Mouse (Mus musculus) erythroblast, embryonic 14.5 days (primary cell): ENCODE results near the gene Zfp800. TPM values are rescaled to one million over a fixed set of nuclear protein-coding genes. Genes with fewer than 3 reads are reported as not detected.

Source experiments
- H3K27me3 ChIP-seq: 2 replicates; pipeline ENCODE4 v1.6.1; 2012; ENCODE audit warnings: inconsistent platforms; ENCODE audit not compliant: control insufficient read depth
- H3K36me3 ChIP-seq: 2 replicates; pipeline ENCODE4 v1.6.1; 2012; ENCODE audit warnings: mild to moderate bottlenecking, inconsistent platforms; ENCODE audit not compliant: control insufficient read depth
- H3K4me1 ChIP-seq: 2 replicates; pipeline ENCODE4 v1.6.1; 2012; ENCODE audit warnings: inconsistent platforms; ENCODE audit not compliant: control insufficient read depth
- H3K4me3 ChIP-seq: replicated peaks from 2 replicates; pipeline ENCODE3; 2012; ENCODE audit warnings: moderate library complexity, mild to moderate bottlenecking, inconsistent platforms
- H3K9me3 ChIP-seq: 2 replicates; pipeline ENCODE4 v1.6.1; 2012; ENCODE audit warnings: low read length, inconsistent platforms, mixed read lengths; ENCODE audit not compliant: control insufficient read depth
- GATA1 ChIP-seq: IDR thresholded peaks from 2 replicates; pipeline ENCODE4 v1.6.1; 2012; ENCODE audit warnings: low read length, inconsistent platforms, mixed read lengths
- TAL1 ChIP-seq: IDR thresholded peaks from 3 replicates; pipeline ENCODE4 v1.6.1; 2012; ENCODE audit warnings: low read length, inconsistent platforms, mixed read lengths
- polyA plus RNA-seq: library from polyadenylated mRNA; stranded (reverse); fragments of >175 nt; gene quantifications from 2 replicates; pipeline ENCODE4 v1.2.3, GENCODE M21; 2012

Gene Zfp800
- polyA plus RNA-seq, 1 experiment = 1.7 TPM

DNA sequence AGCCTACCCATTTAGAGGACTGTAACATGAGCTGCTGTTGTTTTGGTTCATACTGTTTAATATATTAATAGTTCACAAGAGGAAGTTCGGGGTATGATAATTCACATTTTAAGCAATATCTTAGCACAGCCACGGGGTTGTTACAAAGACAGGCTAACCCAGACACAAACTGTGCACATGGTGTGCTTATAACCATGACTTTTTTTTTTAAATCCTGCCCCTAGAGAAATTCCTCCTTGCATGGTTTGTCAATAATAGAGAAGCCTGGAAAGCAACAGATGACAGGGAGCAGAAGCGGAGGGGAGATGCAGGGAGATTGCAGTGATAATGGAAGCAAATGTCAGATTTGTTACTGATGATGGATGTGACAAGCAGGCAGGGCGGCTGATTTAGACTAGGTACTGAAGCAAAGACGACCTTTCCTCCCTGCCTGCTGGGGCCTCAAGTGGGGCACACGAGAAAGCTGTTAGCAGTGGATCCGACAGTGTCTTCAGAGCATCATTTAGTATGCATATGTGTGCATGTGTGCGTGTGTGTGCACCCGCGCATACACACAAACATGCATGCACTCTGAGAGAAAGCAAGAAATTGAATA, 68.7 kb downstream of the Zfp800 start:
- H3K4me3 ChIP-seq = no peak overlapping the region
- H3K27me3 ChIP-seq = no peaks in the 10 kb centered on the region
- H3K36me3 ChIP-seq = no peaks in the 10 kb centered on the region
- no peaks in the 10 kb centered on the region for H3K4me1 ChIP-seq
- no peaks in the 10 kb centered on the region; the same call in 1 of the 2 replicates for H3K9me3 ChIP-seq
- no peak for TF ChIP-seq TAL1
- TF ChIP-seq GATA1 = no peak

DNA sequence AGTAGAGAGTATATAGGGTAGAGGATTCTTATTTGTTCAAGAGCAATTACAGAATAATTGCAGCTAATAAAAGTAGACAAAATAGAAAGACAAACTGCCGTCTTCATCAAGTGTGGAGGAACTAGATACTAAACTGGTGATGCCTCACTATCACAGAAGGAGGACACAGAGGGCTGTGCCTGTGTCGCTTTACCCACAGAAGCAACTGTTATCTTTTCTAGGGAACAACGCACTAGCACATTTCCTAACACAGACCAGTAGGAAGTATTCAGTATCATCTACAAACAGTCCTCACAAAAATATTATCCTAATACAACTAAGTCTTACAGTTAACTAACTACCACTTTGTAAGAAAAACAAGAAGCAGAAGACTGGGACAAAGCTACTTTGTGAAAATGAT, 71.1 kb downstream of the Zfp800 start:
- no peaks in the 10 kb centered on the region; the same call in 1 of the 2 replicates for H3K9me3 ChIP-seq
- no peaks in the 10 kb centered on the region for H3K27me3 ChIP-seq
- H3K4me3 ChIP-seq = no peak overlapping the region
- TF ChIP-seq GATA1 (no peak), TAL1 (no peak)
- H3K36me3 ChIP-seq = no peaks in the 10 kb centered on the region
- no peaks in the 10 kb centered on the region for H3K4me1 ChIP-seq

DNA sequence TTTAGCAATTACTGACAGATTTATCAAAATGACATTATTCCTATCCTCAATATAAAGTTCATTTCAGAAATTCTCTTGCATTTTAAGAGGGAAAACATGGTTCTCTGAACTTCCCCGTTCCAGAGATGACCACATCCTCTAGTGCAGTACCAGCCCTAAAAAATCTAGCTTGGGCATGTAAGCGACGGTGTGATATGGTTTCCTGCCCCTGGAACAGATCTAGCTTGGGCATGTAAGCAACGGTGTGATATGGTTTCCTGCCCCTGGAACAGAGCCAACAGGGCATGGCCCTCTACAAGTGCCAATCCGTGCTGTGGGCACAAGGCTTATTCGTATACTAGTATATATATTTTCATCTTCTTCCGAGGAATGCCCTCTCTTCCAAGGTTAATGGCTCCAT, 75.4 kb downstream of the Zfp800 start:
- Histone ChIP-seq H3K4me1 (no peaks in the 10 kb centered on the region), H3K27me3 (no peaks in the 10 kb centered on the region), H3K36me3 (no peaks in the 10 kb centered on the region), H3K4me3 (no peak overlapping the region), H3K9me3 (no peaks in the 10 kb centered on the region)
- no peak for TF ChIP-seq TAL1

DNA sequence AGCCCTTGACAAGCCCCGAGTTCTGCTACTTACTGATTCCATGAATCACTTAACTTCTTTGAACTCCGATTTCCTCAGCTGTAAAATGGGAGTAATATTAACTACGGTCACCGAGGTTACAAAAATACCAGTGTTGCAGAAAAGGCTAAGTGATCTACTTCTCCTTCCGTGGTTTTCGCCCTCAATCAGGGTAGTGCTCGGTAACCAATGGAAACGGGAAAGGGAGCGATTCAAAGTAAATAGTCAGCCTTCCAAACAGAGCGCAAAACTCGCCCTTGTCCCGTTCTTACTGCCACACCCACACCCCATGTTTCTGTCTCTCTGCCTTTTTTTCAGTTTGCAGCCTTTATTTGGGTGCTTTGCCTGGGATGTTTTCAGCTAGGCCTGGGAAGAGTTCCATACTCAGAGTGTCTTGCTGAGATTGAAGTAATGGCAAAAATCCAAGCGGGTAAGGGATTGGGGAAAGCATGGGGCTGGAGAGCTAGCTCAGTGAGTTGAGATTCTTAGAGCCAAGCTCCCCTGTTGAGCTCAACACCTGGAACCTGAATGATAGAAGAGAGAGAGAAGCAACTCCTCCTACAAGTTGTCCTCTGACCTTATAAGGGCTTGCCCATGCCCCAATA, 78.0 kb downstream of the Zfp800 start:
- Histone ChIP-seq H3K4me3 (no peak overlapping the region), H3K27me3 (no peaks in the 10 kb centered on the region), H3K9me3 (no peaks in the 10 kb centered on the region), H3K4me1 (no peaks in the 10 kb centered on the region), H3K36me3 (no peaks in the 10 kb centered on the region)
- TF ChIP-seq GATA1 (no peak), TAL1 (no peak)

DNA sequence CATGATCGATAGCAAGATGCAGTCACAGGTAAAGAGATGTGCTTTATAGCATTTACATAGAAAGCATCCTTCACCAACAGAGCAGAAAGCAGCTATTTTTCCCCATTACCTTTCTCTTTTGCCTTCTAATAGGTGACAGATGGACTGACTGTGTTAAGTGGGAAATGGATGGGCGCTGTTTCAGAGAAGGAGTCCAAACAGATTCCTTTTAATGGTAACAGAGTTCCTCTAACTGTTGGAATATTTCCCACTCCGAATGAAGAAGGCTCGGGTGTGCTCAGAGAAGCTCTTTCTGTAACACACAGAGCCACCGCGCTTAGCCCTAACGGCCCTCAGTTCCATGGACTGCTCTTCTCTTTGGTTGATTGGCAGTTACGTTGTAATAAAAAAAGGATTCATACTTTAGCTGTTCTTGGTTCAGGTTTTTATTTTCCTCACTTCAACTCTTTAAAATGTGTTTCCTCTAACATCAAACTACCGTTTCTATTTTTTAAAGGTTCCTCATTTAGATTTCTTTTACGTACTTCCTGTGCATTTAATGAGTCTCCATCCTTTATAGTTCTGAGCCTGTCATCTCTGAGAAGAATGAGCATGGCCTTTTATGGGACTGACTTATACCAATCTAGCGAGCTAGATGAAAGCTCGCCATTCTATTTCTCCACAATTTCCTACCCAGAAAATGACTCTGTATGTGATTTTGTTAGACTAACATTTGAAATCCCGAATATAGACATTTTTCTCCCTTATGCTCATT, 78.8 kb downstream of the Zfp800 start:
- no peaks in the 10 kb centered on the region for H3K36me3 ChIP-seq
- H3K4me3 ChIP-seq = no peak overlapping the region
- no peaks in the 10 kb centered on the region for H3K9me3 ChIP-seq
- H3K4me1 ChIP-seq = no peaks in the 10 kb centered on the region
- no peaks in the 10 kb centered on the region for H3K27me3 ChIP-seq
- TF ChIP-seq GATA1 (no peak), TAL1 (no peak)

DNA sequence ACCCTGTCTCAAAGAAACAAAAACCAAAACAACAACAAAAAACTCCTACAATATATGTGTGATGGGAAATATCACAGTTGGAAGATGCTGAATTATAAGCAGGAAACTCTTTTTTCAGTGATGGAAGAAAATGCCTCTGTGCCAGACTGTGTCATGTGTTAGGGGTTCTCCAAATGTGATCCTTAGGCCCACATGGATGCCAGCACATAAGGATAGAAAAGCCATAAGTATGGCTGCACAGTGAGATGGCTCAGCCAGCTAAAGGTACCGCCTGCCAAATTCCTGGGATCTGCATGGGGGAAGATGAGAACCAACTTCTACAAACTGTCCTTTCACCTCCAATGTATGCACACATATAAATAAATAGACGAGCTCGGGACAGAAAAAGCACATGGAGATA, 82.6 kb downstream of the Zfp800 start:
- H3K27me3 ChIP-seq = no peaks in the 10 kb centered on the region
- no peak overlapping the region for H3K4me3 ChIP-seq
- H3K9me3 ChIP-seq = no peaks in the 10 kb centered on the region
- TF ChIP-seq GATA1 (no peak), TAL1 (no peak)
- H3K36me3 ChIP-seq = no peaks in the 10 kb centered on the region
- H3K4me1 ChIP-seq = no peaks in the 10 kb centered on the region

DNA sequence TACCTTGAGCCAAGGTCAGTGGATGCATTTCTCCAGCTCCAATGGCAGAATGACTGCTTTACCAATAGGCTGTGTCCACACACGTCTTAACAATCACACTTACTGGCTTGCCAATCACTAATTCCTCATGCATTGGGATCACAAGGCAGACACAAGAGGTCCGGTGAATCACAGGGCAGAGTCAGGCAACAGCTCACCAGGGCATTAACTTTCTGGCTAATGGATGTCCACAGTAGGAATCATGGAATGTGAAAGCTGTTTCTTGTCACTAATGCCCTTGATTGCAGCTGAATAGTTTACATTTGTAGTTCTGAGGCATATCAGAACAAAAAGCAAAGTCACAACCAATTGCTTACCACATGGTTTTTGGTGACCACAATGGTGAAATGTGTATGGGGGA, 85.7 kb downstream of the Zfp800 start:
- no peaks in the 10 kb centered on the region for H3K36me3 ChIP-seq
- no peaks in the 10 kb centered on the region for H3K27me3 ChIP-seq
- H3K4me1 ChIP-seq = no peaks in the 10 kb centered on the region
- TF ChIP-seq GATA1 (no peak), TAL1 (no peak)
- no peak overlapping the region for H3K4me3 ChIP-seq
- H3K9me3 ChIP-seq = no peaks in the 10 kb centered on the region

DNA sequence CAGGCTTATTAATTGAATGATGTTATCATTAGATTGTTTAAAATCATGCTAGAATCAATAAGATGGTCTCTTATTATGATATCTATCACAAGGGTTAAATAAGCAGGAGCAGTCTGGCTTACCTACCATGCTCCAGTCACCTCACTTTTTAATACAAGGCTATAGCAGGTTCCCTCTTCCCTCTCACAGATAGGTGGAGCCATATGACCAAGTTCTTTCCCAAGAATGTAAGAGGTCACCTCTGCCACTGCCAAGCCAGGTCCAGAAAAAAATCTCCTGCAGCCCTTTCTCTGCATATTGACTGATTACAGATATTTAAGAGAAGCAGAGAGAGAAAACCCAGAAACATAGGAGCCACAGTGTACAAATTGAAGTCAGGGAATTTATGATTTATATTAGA, 88.1 kb downstream of the Zfp800 start:
- H3K36me3 ChIP-seq = no peaks in the 10 kb centered on the region
- no peaks in the 10 kb centered on the region for H3K9me3 ChIP-seq
- no peak for TF ChIP-seq TAL1
- no peak for TF ChIP-seq GATA1
- no peak overlapping the region for H3K4me3 ChIP-seq
- no peaks in the 10 kb centered on the region for H3K27me3 ChIP-seq
- no peaks in the 10 kb centered on the region for H3K4me1 ChIP-seq

DNA sequence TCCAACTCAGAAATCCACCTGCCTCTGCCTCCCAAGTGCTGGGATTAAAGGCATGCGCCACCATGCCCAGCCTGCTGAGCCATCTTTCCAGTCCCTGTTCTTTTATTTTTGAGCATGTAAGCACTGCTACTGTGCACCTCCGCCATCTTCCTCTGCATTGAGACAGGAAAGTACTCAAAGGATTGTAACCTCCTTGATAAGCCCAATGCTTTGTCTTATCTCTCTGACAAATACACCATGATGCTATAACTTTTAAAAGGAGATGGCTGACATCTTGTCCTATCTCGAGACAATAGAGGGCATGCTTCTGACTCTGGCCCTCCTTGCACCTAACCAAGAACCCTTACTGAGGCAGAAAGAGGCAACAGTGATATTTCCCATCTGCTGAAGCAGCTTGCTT, 88.9 kb downstream of the Zfp800 start:
- no peaks in the 10 kb centered on the region for H3K9me3 ChIP-seq

More for the DNA sequence above, 88.9 kb downstream of the Zfp800 start:
- H3K4me1 ChIP-seq = no peaks in the 10 kb centered on the region
- H3K4me3 ChIP-seq = no peak overlapping the region
- no peaks in the 10 kb centered on the region for H3K27me3 ChIP-seq
- TF ChIP-seq TAL1 = no peak
- TF ChIP-seq GATA1 = no peak
- no peaks in the 10 kb centered on the region for H3K36me3 ChIP-seq
